Mouse (Mus musculus): Measurements from ENCODE around the gene Rassf8.

Gene Rassf8

DNA sequence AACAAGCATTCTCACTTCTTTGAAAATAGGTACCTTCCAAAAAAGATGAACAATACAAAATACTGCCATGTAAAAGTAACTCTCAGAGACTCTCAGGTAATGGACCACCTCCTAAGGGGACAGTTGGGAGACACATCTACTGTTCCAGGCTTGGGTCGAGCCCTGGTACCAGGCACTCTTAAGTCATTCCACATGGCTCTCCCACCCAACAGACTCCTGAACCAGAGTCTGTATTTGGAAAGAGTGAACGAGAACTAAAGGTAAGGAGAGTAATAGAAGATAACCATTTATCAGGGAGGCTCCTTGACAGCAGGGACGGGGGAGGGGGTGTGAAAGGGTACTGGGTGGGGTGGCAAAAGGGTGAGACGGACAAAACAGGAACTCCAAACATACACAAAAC, 115.8 kb downstream of the Rassf8 start:
- no peak for DNase-seq (ENCODE audit: low read depth)

DNA sequence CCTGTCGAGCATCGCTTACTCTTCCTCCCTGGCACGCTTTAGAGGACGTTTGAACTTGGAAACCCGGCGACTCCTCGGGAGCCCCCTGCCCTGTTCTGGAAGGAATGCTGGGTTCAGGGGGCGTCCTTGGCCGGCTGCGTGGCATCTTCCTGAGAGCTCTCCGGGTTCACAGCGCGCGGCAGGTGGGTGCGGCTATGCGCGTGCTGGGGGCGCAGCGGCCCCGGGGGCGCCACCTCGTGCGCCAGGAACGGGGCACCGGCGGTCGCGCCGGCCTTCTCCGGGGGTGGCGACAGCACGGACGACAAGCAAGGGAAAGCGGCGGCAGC, 116.2 kb downstream of the Rassf8 start:
- DNase-seq (ENCODE audit: low read depth) = no peak

DNA sequence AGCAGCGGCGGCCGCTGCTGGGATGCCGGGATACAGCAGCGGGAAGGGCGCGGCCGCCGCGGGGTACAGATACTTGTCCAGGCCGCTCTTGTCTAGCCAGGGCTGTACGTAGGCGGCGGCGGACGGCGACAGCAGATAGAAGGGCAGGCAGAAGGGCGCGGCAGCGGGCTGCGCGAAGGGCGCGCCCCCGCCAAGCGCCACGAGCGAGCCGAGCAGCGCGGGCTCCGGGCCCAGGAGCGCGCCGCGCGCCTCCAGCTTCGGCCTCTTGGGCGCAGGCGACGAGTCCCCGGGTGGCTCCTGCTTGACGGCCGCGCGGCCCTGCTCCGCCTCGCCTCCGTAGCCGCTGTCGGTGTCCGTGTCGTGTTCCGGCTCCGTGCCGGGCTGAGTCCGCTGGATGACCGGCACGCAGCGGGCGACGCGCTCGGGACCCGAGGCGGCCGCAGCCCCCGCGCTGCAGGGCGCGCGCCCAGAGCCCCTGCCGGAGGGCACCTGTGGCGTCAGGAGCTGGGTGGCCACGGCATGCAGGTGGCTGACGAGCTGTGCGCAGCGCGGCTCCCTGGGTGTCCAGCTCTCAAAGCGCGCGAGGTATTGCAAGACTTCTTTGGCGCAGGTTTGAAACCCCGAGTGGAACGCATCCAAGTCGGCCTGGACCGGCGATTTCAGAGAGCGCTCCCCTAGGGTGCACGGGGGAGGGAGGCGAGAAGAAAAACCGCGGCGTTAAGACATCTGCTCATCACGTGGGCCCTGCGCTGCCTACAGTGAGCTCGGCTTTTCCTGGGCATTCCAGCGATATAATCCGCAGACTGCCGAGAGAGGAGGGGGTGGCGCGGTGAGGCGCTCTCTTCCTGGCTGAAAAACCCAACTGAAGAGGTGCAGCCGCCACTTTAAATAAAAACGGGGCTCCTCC, 116.8 kb downstream of the Rassf8 start:
- DNase-seq (ENCODE audit: low read depth) = peak; percentile 25

DNA sequence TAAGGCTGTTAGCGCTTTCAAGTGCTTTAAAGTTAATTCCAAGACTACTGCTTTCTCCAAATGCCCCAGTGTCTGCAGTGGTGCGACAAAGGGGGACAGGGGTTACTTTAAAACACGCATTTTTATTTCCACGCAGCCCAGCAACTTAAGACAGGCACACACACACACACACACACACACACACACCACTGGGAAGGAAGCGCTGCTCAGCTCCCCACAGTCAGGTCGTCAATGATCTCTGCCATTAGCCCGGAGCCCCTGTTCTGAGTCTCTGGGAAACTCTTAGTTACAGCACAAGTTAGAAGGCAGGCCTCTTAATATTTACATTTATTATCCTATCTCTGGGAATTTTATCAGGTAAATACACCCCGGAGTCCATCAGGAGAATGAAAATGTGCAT, 117.6 kb downstream of the Rassf8 start:
- DNase-seq (ENCODE audit: low read depth) = no peak

DNA sequence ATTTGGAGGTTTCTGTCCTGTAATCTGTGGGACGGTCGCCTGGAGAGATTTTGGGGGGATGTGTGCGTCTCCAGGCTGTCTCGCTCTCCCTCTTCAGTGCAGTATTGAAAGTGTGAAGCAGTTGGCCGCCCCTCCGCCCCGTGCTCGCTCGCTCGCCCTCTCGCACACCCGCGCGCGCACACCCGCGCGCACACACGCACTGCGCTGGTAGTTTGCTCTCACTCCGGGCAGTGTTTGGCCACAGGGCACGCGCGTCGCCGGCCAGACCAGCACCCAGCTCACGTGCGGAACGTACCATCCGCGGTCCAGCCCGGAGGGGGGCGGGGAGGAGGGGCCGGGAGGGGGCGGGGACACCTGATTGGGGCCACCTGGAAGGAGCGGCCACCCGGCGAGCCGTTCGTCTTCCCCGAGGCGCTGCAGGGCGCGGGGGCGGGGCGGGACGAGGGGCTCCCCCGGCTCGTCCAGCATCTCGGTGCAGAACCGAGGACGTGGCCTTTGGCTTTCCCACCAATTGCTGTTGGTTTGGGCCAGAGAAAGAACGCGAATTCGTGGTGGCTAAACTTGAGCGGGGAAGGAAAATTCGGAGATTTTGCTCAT, 118.8 kb downstream of the Rassf8 start, which contains the start of gene Bhlhe41:
Bhlhe41 (minus strand) TSS at position 270 of the 597 bp plus-strand sequence.
- no peak for DNase-seq (ENCODE audit: low read depth)

DNA sequence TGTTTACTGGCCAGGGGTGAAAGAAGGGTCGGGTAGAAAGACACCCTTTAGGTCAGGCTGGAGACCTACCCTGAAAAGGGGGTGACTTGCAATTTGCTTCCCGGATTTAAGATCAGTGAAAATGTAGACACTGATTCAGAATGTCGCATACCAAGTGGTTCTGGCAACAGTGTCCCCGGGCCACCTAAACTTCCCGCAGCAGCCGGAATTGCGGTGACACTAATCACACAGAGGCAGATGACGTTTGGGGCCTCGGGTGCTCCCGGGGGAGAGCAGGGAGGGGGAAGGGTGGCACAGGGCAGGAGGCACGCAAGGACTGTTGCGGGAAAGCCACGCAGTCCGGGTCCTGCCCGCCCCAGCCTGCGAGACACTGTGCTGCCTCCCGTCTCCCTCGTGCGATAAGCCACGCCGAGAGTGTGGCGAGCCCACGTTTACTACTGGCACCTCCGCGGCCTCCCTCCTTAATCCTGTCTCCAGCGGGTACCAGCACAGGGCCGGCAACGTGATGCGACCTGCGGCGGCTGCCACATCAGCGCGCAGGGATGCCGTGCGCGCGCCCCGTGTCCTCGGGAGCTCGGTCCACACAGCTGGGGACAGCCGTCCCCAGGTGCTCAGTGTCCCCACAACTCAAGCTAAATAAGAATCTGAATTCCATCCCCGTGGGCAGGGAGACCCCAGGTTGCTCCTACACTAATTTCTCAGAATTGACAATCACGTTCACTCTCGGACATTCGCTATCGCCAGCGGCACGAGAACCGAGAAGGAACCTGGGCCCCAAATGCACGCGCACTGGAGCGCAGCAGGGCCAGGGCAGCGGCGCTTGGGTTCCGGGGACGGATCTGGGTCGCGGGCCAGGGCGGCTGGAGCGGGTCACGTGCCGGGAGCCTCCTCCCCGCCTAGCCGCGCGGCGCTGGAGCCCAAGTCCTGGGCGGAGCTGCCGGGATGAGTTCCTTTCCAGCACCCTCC, 119.6 kb downstream of the Rassf8 start:
- DNase-seq (ENCODE audit: low read depth) = no peak

DNA sequence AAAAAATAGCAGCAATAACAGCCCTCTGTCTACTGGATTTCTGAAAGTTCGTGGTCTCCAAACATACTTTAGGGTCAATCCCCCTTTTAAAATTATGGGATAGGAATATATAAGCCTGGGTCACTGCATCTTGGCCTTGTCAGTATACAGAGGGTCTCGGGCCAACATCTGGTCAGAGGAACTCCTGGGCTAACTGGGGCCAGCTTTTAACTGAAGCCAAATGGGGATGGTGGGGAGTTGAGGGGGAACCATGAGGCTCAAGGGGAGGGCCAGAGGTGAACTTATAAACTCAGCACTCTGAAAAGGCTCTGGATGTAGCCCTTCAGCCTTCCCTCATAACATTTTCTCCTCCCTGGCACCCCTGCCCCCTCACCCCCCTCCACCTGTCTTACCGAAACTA, 120.6 kb downstream of the Rassf8 start:
- DNase-seq (ENCODE audit: low read depth) = no peak
